Mouse (Mus musculus): ENCODE measurements around the gene Vwa3b. TPM values are rescaled to one million over a fixed set of nuclear protein-coding genes. Genes with fewer than 3 reads are reported as not detected.

Gene Vwa3b
- polyA plus RNA-seq, 1 experiment from 2014 or later = 0.42 TPM

- no peak for ATAC-seq (ENCODE audit: insufficient read depth, low FRiP score, low TSS enrichment)
- DNase-seq (ENCODE audit: low spot score) = no peak
- Histone ChIP-seq H3K9ac (ENCODE audit: low read length) (no peak overlapping the region), H3K4me3 (ENCODE audit: low read depth, low read length) (no peak overlapping the region), H3K36me3 (ENCODE audit: control insufficient read depth, insufficient read depth, low read length) (no peaks in the 10 kb centered on the region), H3K9me3 (ENCODE audit: control insufficient read depth, low read length) (no peaks in the 10 kb centered on the region), H3K4me1 (ENCODE audit: control insufficient read depth, insufficient read depth, low read length) (no peaks in the 10 kb centered on the region), H3K27ac (ENCODE audit: low read depth, low read length) (no peak overlapping the region), H3K27me3 (ENCODE audit: control insufficient read depth, insufficient read depth, low read length) (no peaks in the 10 kb centered on the region), H3K4me2 (ENCODE audit: low read depth) (no peak overlapping the region)
- 65% methylated on average over 7 of the region's 7 CpGs for WGBS
Observed at GRCm38 (mm10) chr1:37132433-37132832, 106.0 kb downstream of the Vwa3b start.

DNA sequence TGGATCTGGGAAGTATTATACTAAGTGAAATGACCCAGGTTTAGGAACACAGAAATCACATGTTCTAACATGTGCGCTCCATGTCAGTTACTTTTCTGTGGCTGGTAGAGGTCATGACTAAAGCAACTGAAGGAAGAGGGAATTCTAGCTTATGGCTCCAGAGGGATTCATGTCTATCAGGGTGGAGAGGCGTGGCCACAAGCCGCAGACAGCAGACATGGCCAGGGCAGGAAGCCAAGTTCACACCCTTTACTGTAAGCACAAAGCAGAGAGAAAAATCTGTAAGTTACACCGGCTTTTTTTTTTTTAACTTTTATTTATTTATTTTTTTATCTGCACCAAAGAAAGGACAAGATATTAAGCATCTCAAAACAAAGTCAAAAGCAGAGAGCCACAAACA, 119.6 kb downstream of the Vwa3b start:
- Histone ChIP-seq H3K9me3 (ENCODE audit: control insufficient read depth, low read length) (no peaks in the 10 kb centered on the region), H3K4me3 (ENCODE audit: low read depth, low read length) (no peak overlapping the region), H3K9ac (ENCODE audit: low read length) (no peak overlapping the region), H3K27me3 (ENCODE audit: control insufficient read depth, insufficient read depth, low read length) (no peaks in the 10 kb centered on the region), H3K4me2 (ENCODE audit: low read depth) (no peak overlapping the region), H3K36me3 (ENCODE audit: control insufficient read depth, insufficient read depth, low read length) (no peaks in the 10 kb centered on the region), H3K4me1 (ENCODE audit: control insufficient read depth, insufficient read depth, low read length) (no peaks in the 10 kb centered on the region), H3K27ac (ENCODE audit: low read depth, low read length) (no peak overlapping the region)
- WGBS = 85% methylated on average over 4 of the region's 4 CpGs
- DNase-seq (ENCODE audit: low spot score) = no peak
- no peak for ATAC-seq (ENCODE audit: insufficient read depth, low FRiP score, low TSS enrichment)

GRCm38 (mm10) chr1:37149866-37150265, 123.5 kb downstream of the Vwa3b start:
- no peak overlapping the region for H3K4me2 ChIP-seq (ENCODE audit: low read depth)
- no peaks in the 10 kb centered on the region for H3K36me3 ChIP-seq (ENCODE audit: control insufficient read depth, insufficient read depth, low read length)
- no peaks in the 10 kb centered on the region for H3K27me3 ChIP-seq (ENCODE audit: control insufficient read depth, insufficient read depth, low read length)
- DNase-seq (ENCODE audit: low spot score) (no peak), ATAC-seq (ENCODE audit: insufficient read depth, low FRiP score, low TSS enrichment) (no peak)
- no peaks in the 10 kb centered on the region for H3K4me1 ChIP-seq (ENCODE audit: control insufficient read depth, insufficient read depth, low read length)
- no peak overlapping the region for H3K9ac ChIP-seq (ENCODE audit: low read length)
- H3K9me3 ChIP-seq (ENCODE audit: control insufficient read depth, low read length) = no peaks in the 10 kb centered on the region
- H3K4me3 ChIP-seq (ENCODE audit: low read depth, low read length) = no peak overlapping the region
- 94% methylated on average over 7 of the region's 7 CpGs for WGBS
- no peak overlapping the region for H3K27ac ChIP-seq (ENCODE audit: low read depth, low read length)

GRCm38 (mm10) chr1:37151896-37152295, 125.5 kb downstream of the Vwa3b start:
- WGBS = 92% methylated on average over 9 of the region's 9 CpGs

GRCm38 (mm10) chr1:37166066-37166465, 139.7 kb downstream of the Vwa3b start:
- DNase-seq (ENCODE audit: low spot score) = no peak
- Histone ChIP-seq H3K4me3 (ENCODE audit: low read depth, low read length) (no peak overlapping the region), H3K4me2 (ENCODE audit: low read depth) (no peak overlapping the region), H3K4me1 (ENCODE audit: control insufficient read depth, insufficient read depth, low read length) (no peaks in the 10 kb centered on the region), H3K9ac (ENCODE audit: low read length) (no peak overlapping the region), H3K36me3 (ENCODE audit: control insufficient read depth, insufficient read depth, low read length) (no peaks in the 10 kb centered on the region), H3K27ac (ENCODE audit: low read depth, low read length) (no peak overlapping the region), H3K9me3 (ENCODE audit: control insufficient read depth, low read length) (no peaks in the 10 kb centered on the region), H3K27me3 (ENCODE audit: control insufficient read depth, insufficient read depth, low read length) (no peaks in the 10 kb centered on the region)
- WGBS = 77% methylated on average over 6 of the region's 6 CpGs
- ATAC-seq (ENCODE audit: insufficient read depth, low FRiP score, low TSS enrichment) = no peak

More at GRCm38 (mm10) chr1:37151896-37152295, 125.5 kb downstream of the Vwa3b start:
- no peak overlapping the region for H3K4me3 ChIP-seq (ENCODE audit: low read depth, low read length)
- H3K9me3 ChIP-seq (ENCODE audit: control insufficient read depth, low read length) = no peaks in the 10 kb centered on the region
- no peaks in the 10 kb centered on the region for H3K36me3 ChIP-seq (ENCODE audit: control insufficient read depth, insufficient read depth, low read length)
- no peak overlapping the region for H3K27ac ChIP-seq (ENCODE audit: low read depth, low read length)
- H3K27me3 ChIP-seq (ENCODE audit: control insufficient read depth, insufficient read depth, low read length) = no peaks in the 10 kb centered on the region
- H3K4me2 ChIP-seq (ENCODE audit: low read depth) = no peak overlapping the region
- no peak overlapping the region for H3K9ac ChIP-seq (ENCODE audit: low read length)
- DNase-seq (ENCODE audit: low spot score) = no peak
- H3K4me1 ChIP-seq (ENCODE audit: control insufficient read depth, insufficient read depth, low read length) = no peaks in the 10 kb centered on the region
- no peak for ATAC-seq (ENCODE audit: insufficient read depth, low FRiP score, low TSS enrichment)

DNA sequence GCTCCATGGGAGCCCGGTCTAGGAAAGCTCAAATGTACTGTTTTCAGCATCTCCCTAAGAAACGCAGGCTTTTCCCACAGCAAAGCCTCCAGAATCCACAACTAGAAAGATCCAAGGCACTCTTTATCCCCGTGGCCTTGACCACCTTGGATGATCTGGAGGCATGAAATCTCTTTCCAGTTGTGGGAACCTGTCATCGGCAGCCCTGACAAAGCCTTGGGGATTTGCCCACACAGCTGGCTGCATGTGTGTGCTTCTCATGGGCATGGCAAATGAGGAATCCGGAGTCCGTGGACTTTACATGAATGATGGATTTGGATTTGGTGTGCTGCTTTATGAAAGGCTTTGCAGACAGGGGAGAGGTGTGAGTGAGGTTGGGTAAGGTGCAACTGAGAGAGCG, 141.5 kb downstream of the Vwa3b start:
- Histone ChIP-seq H3K36me3 (ENCODE audit: control insufficient read depth, insufficient read depth, low read length) (no peaks in the 10 kb centered on the region), H3K27ac (ENCODE audit: low read depth, low read length) (no peak overlapping the region), H3K4me3 (ENCODE audit: low read depth, low read length) (no peak overlapping the region), H3K4me2 (ENCODE audit: low read depth) (no peak overlapping the region), H3K4me1 (ENCODE audit: control insufficient read depth, insufficient read depth, low read length) (no peaks in the 10 kb centered on the region), H3K27me3 (ENCODE audit: control insufficient read depth, insufficient read depth, low read length) (no peaks in the 10 kb centered on the region), H3K9ac (ENCODE audit: low read length) (no peak overlapping the region), H3K9me3 (ENCODE audit: control insufficient read depth, low read length) (no peaks in the 10 kb centered on the region)
- no peak for DNase-seq (ENCODE audit: low spot score)
- no peak for ATAC-seq (ENCODE audit: insufficient read depth, low FRiP score, low TSS enrichment)
- WGBS = 75% methylated on average over 7 of the region's 7 CpGs

DNA sequence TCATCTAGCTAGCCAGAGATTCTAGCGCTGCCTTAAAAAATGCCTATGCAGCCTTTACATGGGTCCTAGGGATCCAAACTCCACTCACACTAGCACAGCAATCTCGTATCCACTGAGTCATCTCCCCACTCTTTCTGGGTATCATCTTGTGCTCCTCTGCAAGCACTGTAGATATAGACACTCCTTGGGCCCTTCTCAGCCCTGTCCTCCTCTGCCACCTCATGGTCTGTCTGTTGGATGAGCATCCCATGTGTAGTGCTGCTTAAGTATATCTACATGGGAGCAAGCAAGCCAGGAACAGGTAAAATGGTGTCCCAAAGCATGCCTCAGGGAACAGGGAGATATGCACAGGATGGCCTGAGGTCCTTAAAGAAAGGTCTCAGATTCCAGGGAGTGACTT, 151.5 kb downstream of the Vwa3b start:
- no peak overlapping the region for H3K4me3 ChIP-seq (ENCODE audit: low read depth, low read length)
- H3K9me3 ChIP-seq (ENCODE audit: control insufficient read depth, low read length) = no peaks in the 10 kb centered on the region
- H3K4me1 ChIP-seq (ENCODE audit: control insufficient read depth, insufficient read depth, low read length) = no peaks in the 10 kb centered on the region
- ATAC-seq (ENCODE audit: insufficient read depth, low FRiP score, low TSS enrichment) = no peak
- no peaks in the 10 kb centered on the region for H3K27me3 ChIP-seq (ENCODE audit: control insufficient read depth, insufficient read depth, low read length)
- no peak overlapping the region for H3K27ac ChIP-seq (ENCODE audit: low read depth, low read length)
- no peak overlapping the region for H3K9ac ChIP-seq (ENCODE audit: low read length)
- DNase-seq (ENCODE audit: low spot score) = no peak
- H3K4me2 ChIP-seq (ENCODE audit: low read depth) = no peak overlapping the region
- 92% methylated on average over 2 of the region's 2 CpGs for WGBS
- H3K36me3 ChIP-seq (ENCODE audit: control insufficient read depth, insufficient read depth, low read length) = no peaks in the 10 kb centered on the region

DNA sequence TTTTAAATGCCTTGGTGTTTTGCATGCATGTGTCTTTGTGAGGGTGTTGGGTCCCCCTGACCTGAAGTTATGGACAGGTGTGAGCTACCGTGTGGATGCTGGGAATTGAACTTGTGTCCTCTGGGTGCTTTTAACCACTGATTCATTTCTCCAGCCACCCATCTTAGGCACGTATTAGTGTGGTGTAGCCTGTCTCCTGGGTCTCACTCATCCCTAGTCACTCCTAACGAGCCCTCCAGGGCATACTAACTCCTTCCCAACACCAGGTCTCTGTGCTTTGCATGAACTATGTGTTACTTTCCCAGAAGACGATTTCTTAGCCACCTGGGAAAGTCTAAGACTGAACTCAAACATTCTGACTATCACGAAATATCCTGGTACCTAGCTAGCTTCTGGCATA, 153.5 kb downstream of the Vwa3b start:
- Histone ChIP-seq H3K36me3 (ENCODE audit: control insufficient read depth, insufficient read depth, low read length) (no peaks in the 10 kb centered on the region), H3K27ac (ENCODE audit: low read depth, low read length) (no peak overlapping the region), H3K4me3 (ENCODE audit: low read depth, low read length) (no peak overlapping the region), H3K9ac (ENCODE audit: low read length) (no peak overlapping the region), H3K4me1 (ENCODE audit: control insufficient read depth, insufficient read depth, low read length) (no peaks in the 10 kb centered on the region), H3K4me2 (ENCODE audit: low read depth) (no peak overlapping the region), H3K27me3 (ENCODE audit: control insufficient read depth, insufficient read depth, low read length) (no peaks in the 10 kb centered on the region), H3K9me3 (ENCODE audit: control insufficient read depth, low read length) (no peaks in the 10 kb centered on the region)
- 72% methylated on average over 5 of the region's 5 CpGs for WGBS
- ATAC-seq (ENCODE audit: insufficient read depth, low FRiP score, low TSS enrichment) (no peak), DNase-seq (ENCODE audit: low spot score) (no peak)

DNA sequence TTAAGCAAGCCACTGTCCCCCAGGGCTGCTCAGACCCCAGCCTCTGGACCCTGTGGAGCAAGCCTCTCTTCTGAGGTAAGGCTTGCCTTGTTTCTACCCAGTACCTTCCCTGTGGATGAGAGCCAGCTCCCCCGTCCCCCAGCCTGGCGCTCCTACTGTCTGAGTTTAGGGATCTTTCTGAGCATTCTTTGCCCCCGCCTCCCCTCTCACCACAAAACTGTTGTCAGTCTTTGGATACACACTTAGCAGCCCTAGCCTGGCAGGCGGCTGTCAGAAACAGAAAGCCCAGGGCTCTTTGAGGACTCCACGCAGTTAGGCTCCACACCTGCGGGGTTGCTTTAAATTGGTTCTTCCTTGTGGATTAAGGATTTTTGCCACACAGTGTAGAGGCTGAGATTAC, 160.7 kb downstream of the Vwa3b start:
- DNase-seq (ENCODE audit: low spot score) = no peak
- Histone ChIP-seq H3K27me3 (ENCODE audit: control insufficient read depth, insufficient read depth, low read length) (no peaks in the 10 kb centered on the region), H3K9me3 (ENCODE audit: control insufficient read depth, low read length) (no peaks in the 10 kb centered on the region), H3K27ac (ENCODE audit: low read depth, low read length) (no peak overlapping the region), H3K9ac (ENCODE audit: low read length) (no peak overlapping the region), H3K4me3 (ENCODE audit: low read depth, low read length) (no peak overlapping the region), H3K36me3 (ENCODE audit: control insufficient read depth, insufficient read depth, low read length) (no peaks in the 10 kb centered on the region), H3K4me1 (ENCODE audit: control insufficient read depth, insufficient read depth, low read length) (no peaks in the 10 kb centered on the region), H3K4me2 (ENCODE audit: low read depth) (no peak overlapping the region)
- 85% methylated on average over 6 of the region's 6 CpGs for WGBS
- ATAC-seq (ENCODE audit: insufficient read depth, low FRiP score, low TSS enrichment) = no peak
